Mouse (Mus musculus): ENCODE data around the gene Try5.
"Not testable (repeated sequence)": the region's sequence is repeated elsewhere in the genome, so short reads cannot be mapped to it uniquely, and the experiment has no call there.

The Try5 gene

DNA sequence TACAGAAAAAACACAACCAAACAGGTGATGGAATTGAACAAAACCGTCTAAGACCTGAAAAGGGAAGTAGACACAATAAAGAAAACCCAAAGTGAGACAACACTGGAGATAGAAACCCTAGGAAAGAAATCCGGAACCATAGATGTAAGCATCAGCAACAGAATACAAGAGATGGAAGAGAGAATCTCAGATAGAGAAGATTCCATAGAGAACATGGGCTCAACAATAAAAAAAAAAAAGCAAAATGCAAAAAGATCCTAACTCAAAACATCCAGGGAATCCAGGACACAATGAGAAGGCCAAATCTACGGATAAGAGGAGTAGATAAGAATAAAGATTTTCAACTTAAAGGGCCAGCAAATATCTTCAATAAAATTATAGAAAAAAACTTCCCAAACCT is at the start of gene Try5:
Gene Try5 (minus strand): TSS at position 101 of the 400 bp plus-strand sequence.
- DNase-seq, result not testable (repeated sequence)

DNA sequence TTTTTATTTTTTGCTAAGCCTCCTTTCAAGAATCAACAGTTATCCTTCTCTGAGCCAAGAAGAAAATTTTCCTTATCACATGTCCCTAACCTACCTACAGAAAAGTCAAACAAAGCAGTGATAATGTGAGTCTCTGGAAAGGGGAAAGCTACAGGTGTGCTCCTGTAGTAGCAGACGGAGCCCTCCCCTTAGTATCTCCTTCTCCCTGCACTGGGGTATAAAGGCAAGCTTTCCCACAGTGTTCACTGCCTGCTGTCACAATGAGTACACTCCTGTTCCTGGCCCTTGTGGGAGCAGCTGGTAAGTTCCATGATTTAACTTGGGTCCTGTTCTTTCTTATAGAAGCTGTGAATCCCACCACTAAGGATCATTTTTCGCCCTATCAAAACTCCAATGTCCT is 37.3 kb upstream of the Try5 start, which contains the start of gene Try10:
Gene Try10 (plus strand): TSS at position 174 of the 400 bp plus-strand sequence.
- no peak for DNase-seq

GRCm38 (mm10) chr6:41301969-41302368 is 14.7 kb downstream of the Try5 start, which contains the start of gene Try4:
TSS of gene Try4 (plus strand) at chr6:41302269.
- no peak for DNase-seq

DNA sequence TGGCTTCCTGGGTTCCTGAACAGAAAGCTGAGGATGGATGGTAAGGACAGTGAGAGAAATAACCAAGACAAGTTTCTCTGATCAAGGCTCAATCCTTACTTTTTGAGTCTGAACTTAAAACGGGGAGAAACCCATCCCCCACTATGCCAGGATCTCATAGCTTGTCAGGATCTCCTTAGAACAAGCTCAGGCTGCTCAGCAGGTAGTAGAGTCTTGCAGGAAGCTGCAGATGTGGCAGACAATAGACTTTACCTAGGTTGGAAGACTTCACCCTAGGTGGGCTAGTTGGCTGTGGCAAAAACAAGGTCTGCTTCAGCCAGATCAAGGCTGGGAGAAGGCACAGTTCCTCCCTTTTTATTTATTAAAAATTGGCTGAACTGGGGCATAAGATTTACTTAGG is 18.4 kb downstream of the Try5 start:
- DNase-seq, result no peak

DNA sequence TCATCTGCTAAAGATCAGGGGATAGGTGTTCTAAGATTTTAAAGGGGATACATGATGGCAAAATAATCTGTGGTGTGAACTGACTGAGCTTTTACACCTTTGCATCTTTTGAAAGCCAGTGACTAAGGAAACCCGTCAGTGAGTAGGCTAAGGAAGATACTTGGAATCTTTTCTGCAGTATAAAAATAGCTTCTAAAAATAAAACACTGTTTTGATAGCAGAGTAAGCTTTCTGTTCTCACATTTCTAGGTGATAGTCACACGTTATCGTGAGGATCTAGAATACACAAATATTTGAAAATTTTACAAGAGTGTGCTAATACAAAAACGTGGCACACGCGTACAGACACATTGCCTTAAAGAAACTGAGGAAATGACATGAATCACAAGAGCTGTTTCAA is 50.5 kb downstream of the Try5 start:
- no peak for DNase-seq

DNA sequence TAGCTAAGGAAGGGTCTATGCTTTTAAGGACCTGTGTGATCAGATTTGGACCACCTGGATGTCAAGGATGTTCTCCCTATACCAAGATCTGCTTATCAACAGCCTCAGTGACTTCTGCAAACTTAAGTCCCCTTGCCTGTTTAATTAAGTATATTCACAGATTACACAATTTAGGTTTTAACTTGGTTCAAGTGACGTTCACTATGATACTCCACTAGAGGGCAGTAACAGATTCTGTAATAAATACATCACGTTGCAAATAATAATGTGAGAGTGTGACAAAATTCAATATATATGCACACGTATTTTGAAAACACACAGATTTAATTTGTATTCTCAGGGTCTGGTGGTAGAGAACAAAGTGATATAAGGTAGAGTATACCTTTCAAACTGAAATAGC is 53.8 kb downstream of the Try5 start:
- DNase-seq, result no peak

All from lung, adult 18-20 months (tissue).